Mouse (Mus musculus) liver, adult 2 months (tissue): ENCODE measurements around the gene Tas2r126.

ENCODE experiments used
- CTCF ChIP-seq: fragments of 200-500 bp; IDR thresholded peaks from 2 replicates; pipeline ENCODE4 v1.5.1; 2011; ENCODE audit warnings: low read depth, low read length, control low read depth
- POLR2A ChIP-seq: fragments of 200-500 bp; IDR thresholded peaks from 2 replicates; pipeline ENCODE4 v1.6.1; 2011; ENCODE audit warnings: low read length, control low read depth; ENCODE audit not compliant: insufficient read depth; ENCODE audit errors: extremely low read depth

DNA sequence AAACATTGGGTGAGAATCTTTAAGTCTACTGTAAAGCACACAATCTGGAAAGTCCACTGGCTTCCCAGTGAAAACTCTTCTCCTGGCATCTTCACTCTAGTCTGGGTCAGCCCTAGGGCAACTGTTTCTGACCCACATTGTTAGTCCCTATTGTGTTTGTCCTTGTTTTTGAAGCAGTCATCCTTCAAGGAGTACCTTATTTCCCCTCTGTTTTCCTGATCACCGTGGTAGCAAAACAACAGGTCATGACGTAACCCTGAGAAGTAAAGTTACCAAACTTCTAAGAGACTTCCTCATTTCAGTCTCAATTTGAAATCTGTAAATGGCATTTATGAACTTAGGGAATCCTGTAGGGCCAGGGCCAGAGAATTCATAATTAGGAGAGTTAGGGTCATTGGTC is 12.9 kb upstream of the Tas2r126 start:
- TF ChIP-seq POLR2A (no peak), CTCF (no peak)
